18 mouse cellular contexts compared by ENCODE assay signal in genomic region chr4:102429730-102430341, GRCm38 (mm10).
DNase-seq lines count a peak whose midpoint lies in the region; ATAC-seq and TF ChIP-seq lines count a peak whose summit lies in the region.
"Had no signal": no experiment of that assay in that cellular context is flagged by ENCODE, and none has a peak within 500 bp of the region (broad histone marks: within the 10 kb centered on the region; RNA-seq: fewer than 3 reads in every experiment).

No protein-coding gene starts in this region.

- H3K4me2 ChIP-seq in embryonic facial prominence, embryonic 14.5 days (ENCODE audit: low read depth, low read length), result no peak overlapping the region
- H3K4me2 ChIP-seq in embryonic facial prominence, embryonic 15.5 days (replicated peaks), result no peak overlapping the region
- H3K4me2 ChIP-seq in stomach, embryonic 16.5 days (ENCODE audit: low read depth, low read length), result no peak overlapping the region
- H3K4me2 ChIP-seq: heart, embryonic 12.5 days had no signal

- peak; percentile 45 for DNase-seq in embryonic facial prominence, embryonic 14.5 days (ENCODE audit: low spot score)
- DNase-seq in embryonic facial prominence, embryonic 10.5 days (ENCODE audit: low spot score), result no peak
- no peak for DNase-seq in limb, embryonic 10.5 days (ENCODE audit: low spot score)
- no peak for DNase-seq in lung, adult 2 months
- DNase-seq in thymus, postnatal 0 days (ENCODE audit: low spot score), result no peak
- DNase-seq: cerebellum, adult 11-12 months; gastrocnemius, postnatal 25 days; heart, postnatal 36 days; kidney, postnatal 25 days; left cerebral cortex, postnatal 4 days; lung, postnatal 14 days had no signal

- TF ChIP-seq CTCF in lung, adult 2 months (IDR thresholded peaks at IDR 0.05; ENCODE audit: insufficient read depth, low read length), result no peak

- peaks cover 8% of the 10 kb centered on the region; the same call in 1 of the 2 replicates for H3K4me1 ChIP-seq in embryonic facial prominence, embryonic 14.5 days (ENCODE audit: control insufficient read depth, insufficient read depth, low read length)
- H3K4me1 ChIP-seq in embryonic facial prominence, embryonic 10.5 days, result peaks cover 17% of the 10 kb centered on the region
- peaks cover 15% of the 10 kb centered on the region for H3K4me1 ChIP-seq in embryonic facial prominence, embryonic 15.5 days
- H3K4me1 ChIP-seq in limb, embryonic 10.5 days, result peaks cover 17% of the 10 kb centered on the region
- peaks cover 3% of the 10 kb centered on the region; the same call in 1 of the 2 replicates for H3K4me1 ChIP-seq in stomach, embryonic 16.5 days (ENCODE audit: control insufficient read depth, insufficient read depth, low read length)
- peaks cover 2% of the 10 kb centered on the region for H3K4me1 ChIP-seq in lung, adult 2 months (ENCODE audit: control insufficient read depth, insufficient read depth, low read length)

- no peak overlapping the region for H3K4me3 ChIP-seq in embryonic facial prominence, embryonic 14.5 days (ENCODE audit: low read depth, low read length)
- no peak overlapping the region for H3K4me3 ChIP-seq in embryonic facial prominence, embryonic 10.5 days
- no peak overlapping the region for H3K4me3 ChIP-seq in embryonic facial prominence, embryonic 15.5 days (replicated peaks)
- H3K4me3 ChIP-seq in limb, embryonic 10.5 days, result no peak overlapping the region
- no peak overlapping the region for H3K4me3 ChIP-seq in stomach, embryonic 16.5 days (replicated peaks; ENCODE audit: low read length)
- no peak overlapping the region for H3K4me3 ChIP-seq in lung, adult 2 months (replicated peaks; ENCODE audit: extremely low read depth, low read depth, low read length)
- H3K4me3 ChIP-seq: heart, embryonic 12.5 days had no signal

- H3K9ac ChIP-seq in embryonic facial prominence, embryonic 14.5 days (ENCODE audit: low read depth, low read length), result no peak overlapping the region
- no peak overlapping the region for H3K9ac ChIP-seq in embryonic facial prominence, embryonic 15.5 days
- no peak overlapping the region for H3K9ac ChIP-seq in stomach, embryonic 16.5 days (ENCODE audit: low read length)
- H3K9ac ChIP-seq: heart, embryonic 12.5 days; liver, embryonic 14.5 days had no signal

- peak overlapping the region; percentile 44; the same call in 1 of the 2 replicates for H3K27ac ChIP-seq in embryonic facial prominence, embryonic 14.5 days (replicated peaks; ENCODE audit: low read depth, low read length)
- H3K27ac ChIP-seq in embryonic facial prominence, embryonic 10.5 days (replicated peaks), result no peak overlapping the region
- H3K27ac ChIP-seq in embryonic facial prominence, embryonic 15.5 days (replicated peaks), result peak overlapping the region; percentile 65
- 0 out of 2 replicates have a peak overlapping the region, but pooled peaks have one; percentile 39 for H3K27ac ChIP-seq in limb, embryonic 10.5 days
- peak overlapping the region; percentile 63 for H3K27ac ChIP-seq in stomach, embryonic 16.5 days (ENCODE audit: low read length)
- H3K27ac ChIP-seq: liver, embryonic 14.5 days had no signal

- no peak for TF ChIP-seq POLR2A in lung, adult 2 months (IDR thresholded peaks at IDR 0.05; ENCODE audit: borderline replicate concordance, extremely low read depth, low read depth, low read length)

- peak; percentile 19 for ATAC-seq in embryonic facial prominence, embryonic 14.5 days (ENCODE audit: low read depth)
- no peak for ATAC-seq in embryonic facial prominence, embryonic 15.5 days (ENCODE audit: insufficient number of reproducible peaks, low FRiP score, low TSS enrichment, low read depth)
- ATAC-seq in stomach, embryonic 16.5 days (ENCODE audit: insufficient read depth, low FRiP score), result no peak
- no peak for ATAC-seq in erythroblast, adult 5-6 weeks (replicated peaks; ENCODE audit: low FRiP score, poor library complexity, severe bottlenecking)
- ATAC-seq: inflammation-experienced regulatory T-cells, adult 6 months; Patski had no signal

- 45% methylated on average over 4 of the region's 4 CpGs for WGBS in embryonic facial prominence, embryonic 14.5 days
- WGBS in embryonic facial prominence, embryonic 10.5 days, result 62% methylated on average over 4 of the region's 4 CpGs
- 26% methylated on average over 4 of the region's 4 CpGs for WGBS in embryonic facial prominence, embryonic 15.5 days
- 22% methylated on average over 4 of the region's 4 CpGs for WGBS in limb, embryonic 10.5 days
- WGBS in stomach, embryonic 16.5 days, result 33% methylated on average over 4 of the region's 4 CpGs
- 51% methylated on average over 4 of the region's 4 CpGs for WGBS in lung, adult 2 months

- H3K9me3 ChIP-seq in embryonic facial prominence, embryonic 14.5 days (ENCODE audit: control insufficient read depth, low read length), result no peaks in the 10 kb centered on the region
- no peaks in the 10 kb centered on the region for H3K9me3 ChIP-seq in embryonic facial prominence, embryonic 10.5 days
- H3K9me3 ChIP-seq in embryonic facial prominence, embryonic 15.5 days (replicated peaks), result no peaks in the 10 kb centered on the region
- no peaks in the 10 kb centered on the region for H3K9me3 ChIP-seq in limb, embryonic 10.5 days (replicated peaks)
- no peaks in the 10 kb centered on the region for H3K9me3 ChIP-seq in stomach, embryonic 16.5 days (replicated peaks; ENCODE audit: control insufficient read depth, low read length)
- H3K9me3 ChIP-seq: heart, embryonic 12.5 days had no signal

- H3K36me3 ChIP-seq in embryonic facial prominence, embryonic 14.5 days (ENCODE audit: control insufficient read depth, insufficient read depth, low read length), result no peaks in the 10 kb centered on the region
- no peaks in the 10 kb centered on the region for H3K36me3 ChIP-seq in embryonic facial prominence, embryonic 10.5 days (replicated peaks)
- no peaks in the 10 kb centered on the region for H3K36me3 ChIP-seq in embryonic facial prominence, embryonic 15.5 days
- H3K36me3 ChIP-seq in limb, embryonic 10.5 days, result no peaks in the 10 kb centered on the region
- H3K36me3 ChIP-seq in stomach, embryonic 16.5 days (ENCODE audit: control insufficient read depth, insufficient read depth, low read length), result no peaks in the 10 kb centered on the region
- H3K36me3 ChIP-seq: heart, embryonic 12.5 days had no signal

- H3K27me3 ChIP-seq in embryonic facial prominence, embryonic 14.5 days (replicated peaks; ENCODE audit: control insufficient read depth, insufficient read depth, low read length), result no peaks in the 10 kb centered on the region
- H3K27me3 ChIP-seq in embryonic facial prominence, embryonic 10.5 days (replicated peaks; ENCODE audit: low read depth, poor library complexity, severe bottlenecking), result no peaks in the 10 kb centered on the region
- no peaks in the 10 kb centered on the region for H3K27me3 ChIP-seq in embryonic facial prominence, embryonic 15.5 days
- no peaks in the 10 kb centered on the region for H3K27me3 ChIP-seq in limb, embryonic 10.5 days (ENCODE audit: low read depth, poor library complexity, severe bottlenecking)
- H3K27me3 ChIP-seq in stomach, embryonic 16.5 days (ENCODE audit: control insufficient read depth, insufficient read depth, low read length), result no peaks in the 10 kb centered on the region
- H3K27me3 ChIP-seq: heart, embryonic 12.5 days; Patski had no signal
